Mouse (Mus musculus) adrenal gland, adult 8-10 months (tissue): Measurements from ENCODE around the gene Plce1. TPM values are rescaled to one million over a fixed set of nuclear protein-coding genes. Genes with fewer than 3 reads are reported as not detected.

ENCODE experiments used
- DNase-seq: peaks from one replicate; pipeline ENCODE4 v3.0.0; 2022
- total RNA-seq, 4 experiments: library from RNA; stranded (reverse); gene quantifications; 2 replicates each; pipeline ENCODE4 v1.2.4; 2022

Gene Plce1
- total RNA-seq, 4 experiments from 2014 or later, result 5.2 to 10.2 (median 6.5) TPM

- no peak for DNase-seq
These were observed 263.6 kb downstream of the Plce1 start for GRCm38 (mm10) chr19:38744546-38744945.

GRCm38 (mm10) chr19:38745810-38746491, 265.0 kb downstream of the Plce1 start:
- no peak for DNase-seq

- no peak for DNase-seq
These were observed 265.6 kb downstream of the Plce1 start for GRCm38 (mm10) chr19:38746492-38747014.

GRCm38 (mm10) chr19:38750192-38750591, 269.3 kb downstream of the Plce1 start:
- no peak for DNase-seq

- DNase-seq, result no peak
These were observed 276.3 kb downstream of the Plce1 start for GRCm38 (mm10) chr19:38757161-38757560.

GRCm38 (mm10) chr19:38758056-38758455, 277.1 kb downstream of the Plce1 start:
- no peak for DNase-seq

GRCm38 (mm10) chr19:38758685-38759472, 278.0 kb downstream of the Plce1 start:
- no peak for DNase-seq

GRCm38 (mm10) chr19:38760441-38760840, 279.5 kb downstream of the Plce1 start:
- DNase-seq, result no peak

GRCm38 (mm10) chr19:38766306-38766705, 285.4 kb downstream of the Plce1 start:
- DNase-seq, result no peak

- no peak for DNase-seq
These were observed 294.6 kb downstream of the Plce1 start for GRCm38 (mm10) chr19:38775548-38775947.

GRCm38 (mm10) chr19:38778805-38779204, 297.9 kb downstream of the Plce1 start:
- DNase-seq, result no peak

GRCm38 (mm10) chr19:38783542-38783941, 302.6 kb downstream of the Plce1 start:
- DNase-seq, result no peak

GRCm38 (mm10) chr19:38787756-38788155, 306.8 kb downstream of the Plce1 start:
- DNase-seq, result no peak

GRCm38 (mm10) chr19:38793563-38794045, 312.7 kb downstream of the Plce1 start:
- no peak for DNase-seq

GRCm38 (mm10) chr19:38796546-38796945, 315.6 kb downstream of the Plce1 start:
- no peak for DNase-seq

GRCm38 (mm10) chr19:38798291-38798690, 317.4 kb downstream of the Plce1 start:
- DNase-seq, result no peak

- DNase-seq, result no peak
These were observed 317.9 kb downstream of the Plce1 start for GRCm38 (mm10) chr19:38798801-38799200.

GRCm38 (mm10) chr19:38818191-38818590, 337.3 kb downstream of the Plce1 start:
- DNase-seq, result no peak

- peak; percentile 87 for DNase-seq
These were observed 338.0 kb downstream of the Plce1 start, which contains the start of gene Noc3l for GRCm38 (mm10) chr19:38818766-38819426. TSS of gene Noc3l (minus strand) at chr19:38819237.

GRCm38 (mm10) chr19:38819427-38819802, 338.5 kb downstream of the Plce1 start:
- no peak for DNase-seq

- DNase-seq, result no peak
These were observed 339.4 kb downstream of the Plce1 start for GRCm38 (mm10) chr19:38820186-38820804.

- DNase-seq, result no peak
These were observed 352.3 kb downstream of the Plce1 start for GRCm38 (mm10) chr19:38833224-38833623.
